Mouse (Mus musculus) spleen, adult 18-20 months (tissue): ENCODE measurements around the gene Gm42742.

Experiments
- DNase-seq, 2 experiments: peaks; one replicate each; pipeline ENCODE4 v3.0.0; 2022; ENCODE audit warnings: mixed read lengths in 2 of 2

Gm42742 gene

GRCm38 (mm10) chr7:127020031-127020430 is 866 bp downstream of the Gm42742 start:
- DNase-seq, result no peak

- DNase-seq, result no peak
Measured at GRCm38 (mm10) chr7:127019306-127019960, 1.5 kb downstream of the Gm42742 start.

- no peak for DNase-seq
Measured at GRCm38 (mm10) chr7:127018416-127019305, 2.2 kb downstream of the Gm42742 start.

DNA sequence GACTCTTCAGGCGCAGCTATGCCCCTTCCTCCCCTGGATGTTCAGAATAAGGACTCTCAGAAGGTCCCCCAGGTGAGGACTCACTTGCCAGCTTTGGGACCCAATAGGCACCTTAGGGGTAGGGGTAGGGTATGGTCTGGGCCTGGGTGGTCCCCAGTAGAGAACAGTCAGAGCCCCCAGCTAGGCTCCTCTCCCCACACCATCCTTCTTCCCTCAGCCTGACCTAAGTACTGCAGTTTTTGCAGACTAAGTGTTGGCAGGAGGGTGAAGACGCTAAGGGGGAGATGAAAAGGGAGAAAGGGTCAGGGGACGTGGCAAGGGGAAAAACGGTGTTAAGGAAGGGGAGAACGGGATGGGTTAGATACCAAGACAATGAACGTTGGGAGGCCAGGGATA is 2.9 kb downstream of the Gm42742 start:
- no peak for DNase-seq

DNA sequence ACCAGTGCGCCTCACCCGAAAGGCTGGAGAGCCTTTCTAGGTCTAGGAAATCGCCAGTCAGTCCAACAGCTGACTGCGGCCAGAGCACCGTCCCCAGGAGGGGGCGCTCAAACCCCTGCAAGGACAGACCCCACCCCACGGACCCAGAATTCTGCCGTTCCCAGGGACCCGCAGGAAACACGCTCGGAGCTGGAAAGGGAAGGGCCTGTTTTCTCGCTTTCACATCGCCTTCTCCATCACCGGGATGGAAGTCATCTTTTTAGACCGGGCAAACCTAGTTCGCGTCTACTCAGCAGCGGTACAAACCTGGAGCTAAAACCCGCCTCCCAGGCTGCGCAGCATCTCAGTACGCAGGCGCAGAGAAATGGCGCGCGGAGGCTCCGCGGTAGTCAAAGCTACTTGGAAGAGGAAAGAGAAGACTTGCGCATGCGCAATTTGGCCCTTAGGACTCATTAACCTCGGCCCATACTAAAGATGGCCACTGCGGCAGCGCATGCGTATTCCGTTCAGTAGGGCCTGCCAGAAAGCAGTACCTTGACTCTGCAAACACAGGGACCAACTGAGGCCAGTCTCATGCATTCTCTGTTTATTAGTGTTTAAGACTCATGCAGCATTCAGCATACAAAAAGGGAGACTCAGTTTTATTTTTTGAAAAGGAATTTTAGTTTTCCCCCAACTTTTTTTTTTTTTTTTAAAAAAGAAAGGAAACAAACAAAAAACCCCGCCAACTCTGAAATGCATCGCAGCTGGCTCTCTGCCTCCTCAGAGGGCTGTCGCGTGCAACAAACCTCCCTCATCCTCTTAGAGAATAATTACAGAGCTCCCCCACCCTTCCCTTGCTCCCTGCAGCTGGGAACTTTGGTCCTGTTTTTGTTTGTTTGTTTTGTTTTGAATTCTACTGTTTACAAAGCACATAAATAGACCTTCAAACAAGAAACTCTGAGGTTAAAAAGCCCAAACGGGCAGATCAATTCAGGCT is 3.6 kb downstream of the Gm42742 start, which contains the start of gene Pagr1a:
Gene Pagr1a, minus strand, starts transcription at position 382 of the 979 bp plus-strand sequence.
- peak; percentile 93 to 94 for DNase-seq

DNA sequence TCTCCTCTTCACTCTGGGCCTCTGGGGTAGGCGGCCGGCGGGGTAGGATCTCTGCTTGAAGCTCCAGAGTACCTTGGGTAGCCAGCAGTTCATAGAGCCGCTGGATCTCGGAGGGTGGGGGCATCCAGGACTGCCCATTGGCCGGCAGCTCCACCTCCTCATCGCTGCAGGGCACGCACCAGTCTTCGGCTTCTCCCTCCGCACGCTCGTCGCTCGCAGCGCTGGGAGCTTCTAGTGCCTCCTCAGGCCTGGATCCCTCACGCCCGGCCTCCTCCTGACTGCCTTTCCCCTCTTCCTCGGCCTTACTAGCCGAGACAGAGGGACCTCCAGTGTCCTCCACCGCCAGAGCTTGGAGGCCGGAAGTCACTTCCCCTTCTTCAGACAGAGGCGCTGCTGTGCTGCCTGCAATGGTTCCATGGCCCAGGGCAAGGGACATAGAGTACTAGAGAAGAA is 4.4 kb downstream of the Gm42742 start:
- no peak for DNase-seq

GRCm38 (mm10) chr7:127016481-127016485 is 4.6 kb downstream of the Gm42742 start, which contains the start of gene Pagr1b:
Gene Pagr1b (minus strand): TSS chr7:127016484.
- DNase-seq, result no peak

GRCm38 (mm10) chr7:127016081-127016480 is 4.8 kb downstream of the Gm42742 start:
- DNase-seq, result no peak

GRCm38 (mm10) chr7:127014993-127015392 is 5.9 kb downstream of the Gm42742 start:
- DNase-seq, result no peak

DNA sequence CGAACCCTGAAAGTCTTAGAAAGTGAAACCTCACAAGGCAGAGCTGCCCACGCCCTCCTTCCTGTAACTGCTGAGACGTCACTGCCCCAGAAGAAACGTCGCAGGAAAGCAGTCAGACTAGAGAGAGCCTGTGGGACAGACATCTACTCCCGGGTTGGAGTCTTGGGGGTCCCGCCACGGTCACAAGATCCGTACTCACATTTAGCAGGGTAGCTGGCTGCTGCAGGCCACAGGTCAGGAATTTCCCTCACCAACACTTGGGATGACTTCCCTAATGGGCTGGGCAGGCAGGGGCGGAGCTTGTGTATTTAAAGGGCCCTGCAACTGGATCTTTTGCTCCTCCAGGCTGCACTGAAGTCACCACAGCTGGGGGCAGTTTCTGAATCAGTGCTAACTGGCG is 6.6 kb downstream of the Gm42742 start, which contains the start of gene Mvp:
Gene Mvp, minus strand, starts transcription at position 302 of the 400 bp plus-strand sequence.
- DNase-seq, result peak; percentile 54 to 73

GRCm38 (mm10) chr7:127013385-127013784 is 7.5 kb downstream of the Gm42742 start:
- no peak for DNase-seq

- DNase-seq, result no peak
Measured at GRCm38 (mm10) chr7:127012845-127013244, 8.1 kb downstream of the Gm42742 start.

- no peak for DNase-seq
Measured at GRCm38 (mm10) chr7:127012374-127012773, 8.5 kb downstream of the Gm42742 start.

GRCm38 (mm10) chr7:127011717-127012116 is 9.2 kb downstream of the Gm42742 start:
- no peak for DNase-seq

- no peak for DNase-seq
Measured at GRCm38 (mm10) chr7:127011051-127011450, 9.8 kb downstream of the Gm42742 start.

DNA sequence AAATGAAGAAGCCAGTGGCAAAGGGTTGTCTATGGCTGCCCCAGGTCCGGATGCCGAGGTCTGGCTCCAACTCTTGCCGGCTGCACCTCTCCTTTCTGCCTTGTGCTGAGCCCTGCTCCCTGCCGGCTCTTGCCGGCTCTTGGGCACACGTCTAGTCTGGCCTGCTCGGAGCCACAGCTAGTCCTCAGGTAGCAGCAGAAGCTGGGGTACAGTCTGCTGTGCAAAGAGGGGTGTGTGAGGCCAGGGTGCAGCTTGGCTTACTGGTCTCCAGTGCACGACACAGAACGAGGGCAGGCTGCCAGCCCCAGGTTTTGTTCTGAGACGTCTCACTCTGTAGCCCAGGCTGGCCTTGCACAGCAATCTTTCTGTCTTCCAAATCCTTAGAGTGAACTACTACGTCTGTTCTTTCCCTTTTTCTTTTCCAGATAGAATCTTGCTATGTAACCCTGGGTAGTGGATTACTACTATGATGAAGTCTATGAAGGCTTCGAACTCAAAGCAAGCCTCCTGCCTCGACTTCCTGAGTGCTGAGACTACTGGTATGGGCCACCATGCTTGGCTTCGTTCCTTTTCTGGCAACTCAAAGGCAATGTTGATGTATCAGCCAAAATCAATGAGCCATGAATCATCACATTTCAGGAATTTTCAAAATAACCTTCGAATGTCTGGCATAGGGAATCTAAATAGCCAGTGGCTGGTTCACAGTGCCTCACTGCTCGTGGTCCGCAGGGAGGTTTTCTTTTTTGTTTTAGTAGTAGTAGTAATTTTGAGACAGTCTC is 11.4 kb downstream of the Gm42742 start:
- no peak for DNase-seq

DNA sequence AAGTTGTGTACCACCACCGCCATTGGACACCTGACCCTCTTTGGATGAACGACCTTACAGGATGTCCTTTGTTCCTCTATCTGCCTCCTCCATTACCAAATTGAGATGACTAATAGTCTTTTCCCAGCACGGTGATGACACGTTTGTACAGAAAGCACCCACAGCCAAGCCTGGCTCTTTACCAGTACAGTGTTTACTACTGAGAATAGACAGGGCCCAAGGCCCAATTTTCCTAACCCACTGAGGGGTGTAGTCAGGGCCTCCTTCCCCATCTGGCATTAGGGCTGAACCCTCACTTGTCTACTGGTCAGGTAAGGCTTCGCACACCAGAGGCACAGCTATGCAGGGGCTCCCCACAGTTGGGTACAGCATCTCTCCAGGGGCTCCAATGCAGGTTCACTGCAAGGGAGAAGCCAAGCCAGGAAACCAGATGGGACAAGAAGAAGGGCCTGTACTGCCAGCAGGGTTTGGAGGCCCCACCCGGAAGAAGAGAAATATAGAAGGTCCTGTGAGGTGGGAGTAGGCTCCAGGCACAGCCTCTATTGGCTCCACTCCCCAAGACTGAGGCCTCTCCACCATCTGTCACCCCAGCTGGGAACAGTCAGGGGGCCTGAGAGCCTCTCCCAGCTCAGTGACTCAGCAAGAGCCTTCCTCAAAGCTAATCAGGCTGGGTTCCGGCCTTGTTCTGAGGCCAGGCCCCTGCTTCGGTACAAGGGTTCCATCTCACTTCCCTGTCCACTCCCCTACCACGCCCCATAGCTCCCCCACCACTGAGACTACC is 12.5 kb downstream of the Gm42742 start:
- peak; percentile 52 to 53 for DNase-seq

DNA sequence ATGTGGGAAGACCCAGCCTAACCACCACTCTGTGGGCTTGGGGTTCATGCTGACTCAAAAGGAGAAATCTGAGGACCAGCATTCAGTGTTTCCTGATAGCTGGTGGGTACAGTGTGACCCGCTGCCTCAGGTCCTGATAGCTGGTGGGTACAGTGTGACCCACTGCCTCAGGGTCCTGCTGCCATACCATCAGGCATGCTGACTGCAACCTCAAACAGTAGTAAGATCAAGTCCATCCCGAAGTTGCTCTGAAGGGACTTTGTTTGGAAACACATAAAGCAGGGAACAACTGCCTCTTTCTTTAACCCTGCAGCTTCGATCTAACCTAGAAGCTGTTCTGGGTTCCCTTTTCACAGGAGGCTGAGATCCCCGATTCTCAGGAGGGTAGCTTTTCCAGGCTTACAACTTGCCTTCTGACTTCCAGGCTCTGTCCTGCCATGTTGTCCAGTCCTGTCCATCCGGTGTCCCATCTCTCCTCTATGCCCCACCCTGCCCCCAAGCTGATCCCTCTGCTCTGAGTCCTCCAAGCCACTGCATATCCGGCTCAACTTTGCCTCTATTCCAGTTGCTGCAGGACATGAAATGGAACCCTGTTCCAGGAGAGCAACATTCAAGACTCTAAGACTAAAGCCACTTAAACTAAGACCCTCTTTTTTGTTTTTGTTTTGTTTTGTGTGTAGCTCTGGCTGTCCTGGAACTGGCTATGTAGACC is 13.4 kb downstream of the Gm42742 start:
- DNase-seq, result no peak

GRCm38 (mm10) chr7:127004122-127004875 is 16.6 kb downstream of the Gm42742 start:
- DNase-seq, result no peak

DNA sequence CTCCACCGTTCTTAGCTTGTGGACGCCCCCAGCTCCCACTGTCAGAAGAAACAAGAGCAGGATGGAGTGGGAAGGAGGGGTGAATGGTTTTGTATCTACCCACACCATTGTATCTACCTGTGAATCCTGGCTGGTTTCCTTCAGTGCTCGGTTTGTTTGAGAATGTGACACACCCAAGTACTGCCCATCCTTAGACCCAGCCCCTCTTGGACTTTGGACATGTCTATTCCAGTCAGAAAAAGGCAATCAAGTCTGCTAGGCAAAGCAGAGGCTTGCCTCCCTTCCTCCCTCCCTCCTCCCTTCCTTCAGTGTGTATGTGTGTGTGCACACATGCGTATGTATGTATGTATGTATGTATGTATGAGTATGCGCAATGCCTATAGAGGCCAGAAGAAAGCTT is 17.3 kb downstream of the Gm42742 start:
- no peak for DNase-seq
